Mouse (Mus musculus): ENCODE results near the gene Mrps16.

The Mrps16 gene

DNA sequence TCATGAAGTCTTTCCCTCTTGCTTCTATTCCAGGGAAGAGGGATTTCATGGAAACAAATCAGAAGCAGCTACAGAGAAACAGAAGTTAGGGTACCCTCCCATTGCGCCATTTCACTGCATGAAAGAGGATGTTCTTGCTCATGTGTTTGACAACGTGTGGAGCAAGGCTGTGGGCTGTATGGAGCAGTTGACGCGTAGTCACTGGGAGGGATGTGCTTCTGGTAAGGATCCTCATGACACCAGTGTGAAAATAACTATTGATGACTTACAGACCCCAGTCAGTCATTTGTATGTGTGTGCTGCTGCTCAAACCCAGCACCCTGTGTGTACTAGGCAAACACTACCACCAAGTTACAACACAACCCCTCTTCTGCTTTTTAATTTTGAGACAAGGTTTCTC lies 30.2 kb downstream of the Mrps16 start:
- DNase-seq, result no peak

DNA sequence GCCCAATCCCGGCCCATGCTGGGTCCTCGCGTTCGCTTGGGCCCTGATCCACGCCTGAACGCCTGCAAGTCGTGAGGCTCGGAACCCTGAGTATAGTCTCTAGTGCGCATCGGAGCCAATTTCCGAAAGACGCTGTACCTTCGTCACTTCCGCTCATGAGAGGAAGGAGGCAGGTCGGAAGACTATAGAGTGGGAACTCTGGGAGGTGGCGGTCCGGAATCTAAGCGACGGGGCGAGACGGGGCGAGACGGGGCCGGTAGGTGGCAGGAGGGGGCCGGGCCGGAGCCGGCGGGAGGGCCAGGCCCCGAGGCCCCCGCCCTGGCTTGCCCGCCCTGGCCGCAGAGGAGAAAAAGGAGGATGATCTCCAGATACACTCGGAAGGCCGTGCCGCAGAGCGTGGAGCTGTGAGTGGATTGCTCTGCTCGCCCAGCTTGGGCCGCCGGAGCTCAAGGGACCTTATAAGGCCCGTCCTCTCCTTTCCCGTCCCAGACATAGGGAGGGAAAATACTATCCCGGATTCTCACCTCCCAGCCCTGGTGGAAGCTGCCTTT lies 45.4 kb downstream of the Mrps16 start, which contains the start of the genes Ecd and Fam149b:
Ecd (minus strand) TSS at position 131 of the 551 bp plus-strand sequence.
Fam149b (plus strand) TSS at position 172 of the 551 bp plus-strand sequence.
- DNase-seq, result peak; percentile 95

- DNase-seq, result no peak
These were observed 45.9 kb downstream of the Mrps16 start for GRCm38 (mm10) chr14:20347441-20347990.

GRCm38 (mm10) chr14:20345885-20346284 lies 47.5 kb downstream of the Mrps16 start:
- DNase-seq, result no peak

DNA sequence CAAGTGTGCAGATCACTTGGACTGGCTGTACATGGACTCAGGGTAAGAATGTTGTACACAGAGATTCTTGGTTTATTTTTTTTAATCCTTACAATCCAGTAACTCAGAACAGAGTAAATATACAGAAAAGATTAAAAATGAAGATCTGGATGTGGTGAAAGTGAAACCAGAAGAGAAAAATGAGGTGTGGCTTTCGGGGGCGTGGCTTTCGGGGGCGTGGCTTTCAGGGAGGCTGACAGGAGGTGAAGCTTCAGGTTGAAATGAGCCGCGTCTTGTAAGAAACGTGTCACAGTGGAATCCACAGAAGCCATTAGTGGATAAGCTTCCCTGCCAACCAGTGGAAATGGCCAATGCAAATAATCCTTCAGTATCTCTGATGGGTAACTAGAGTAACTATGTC lies 52.6 kb downstream of the Mrps16 start:
- no peak for DNase-seq

GRCm38 (mm10) chr14:20340149-20340548 lies 53.3 kb downstream of the Mrps16 start:
- DNase-seq, result peak; percentile 27

DNA sequence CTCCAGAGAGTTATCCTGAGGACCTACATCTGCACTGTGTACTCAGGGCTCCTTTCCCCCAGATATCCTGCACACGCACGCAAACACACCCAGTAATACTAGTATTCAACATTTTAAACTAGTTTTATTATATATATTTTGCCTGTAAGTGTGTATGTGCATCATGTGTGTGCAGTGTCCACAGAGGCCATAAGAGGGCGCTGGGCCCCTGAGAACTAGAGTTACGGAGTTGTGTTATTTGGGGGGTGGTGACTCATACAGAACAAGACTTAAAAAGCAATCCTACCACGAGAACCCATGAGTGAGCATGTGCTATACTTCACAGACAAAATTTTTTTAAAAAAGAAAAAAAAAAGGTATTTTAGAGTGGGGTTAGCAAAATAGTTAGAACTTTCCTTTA lies 54.0 kb downstream of the Mrps16 start:
- DNase-seq, result no peak

Measured in kidney, postnatal 14 days (tissue).